Mouse (Mus musculus) limb, embryonic 13.5 days (tissue): ENCODE measurements around the gene Rere. TPM values are rescaled to one million over a fixed set of nuclear protein-coding genes. Genes with fewer than 3 reads are reported as not detected.

Experiments used
- ATAC-seq: fragments of 200-750 bp; cut with Nextera tagmentation; 2 replicates; pipeline ENCODE4 v1.8.0; 2017; ENCODE audit warnings: low read depth, moderate number of reproducible peaks, moderate TSS enrichment; ENCODE audit not compliant: low FRiP score
- H3K27ac ChIP-seq: fragments of 300-500 bp; sonication (generic); 2 replicates; pipeline ENCODE4 v1.5.1; 2015; ENCODE audit warnings: inconsistent platforms, mild to moderate bottlenecking, moderate library complexity
- H3K27me3 ChIP-seq: fragments of 300-500 bp; sonication (generic); 2 replicates; pipeline ENCODE4 v1.6.1; 2015; ENCODE audit warnings: mild to moderate bottlenecking, inconsistent platforms
- H3K36me3 ChIP-seq: fragments of 300-500 bp; sonication (generic); 2 replicates; pipeline ENCODE4 v1.6.1; 2015; ENCODE audit warnings: inconsistent platforms, mild to moderate bottlenecking, moderate library complexity
- H3K4me1 ChIP-seq: fragments of 300-500 bp; sonication (generic); 2 replicates; pipeline ENCODE4 v1.6.1; 2015; ENCODE audit warnings: inconsistent platforms
- H3K4me2 ChIP-seq: fragments of 300-500 bp; sonication (generic); replicated peaks from 2 replicates; pipeline ENCODE4 v1.6.1; 2015; ENCODE audit warnings: inconsistent platforms, mild to moderate bottlenecking, moderate library complexity
- H3K4me3 ChIP-seq: fragments of 300-500 bp; sonication (generic); 2 replicates; pipeline ENCODE4 v1.5.1; 2015; ENCODE audit warnings: moderate library complexity, mild to moderate bottlenecking, inconsistent platforms
- H3K9ac ChIP-seq: fragments of 300-500 bp; sonication (generic); 2 replicates; pipeline ENCODE4 v1.6.1; 2015; ENCODE audit warnings: mild to moderate bottlenecking, inconsistent platforms
- H3K9me3 ChIP-seq: fragments of 300-500 bp; sonication (generic); 2 replicates; pipeline ENCODE4 v1.6.1; 2016; ENCODE audit warnings: inconsistent platforms
- WGBS: fragments of 180-500 bp; shearing (Covaris S2); methylation state at CpG from one replicate; pipeline ENCODE4 v1.1.7; 2015; 5-methylcytosine and 5-hydroxymethylcytosine counted together
- polyA plus RNA-seq: library from polyadenylated mRNA; unstranded; fragments of >200 nt; fragmentation: Nextera tagmentation; extraction: Ambion mirVana; gene quantifications from 2 replicates; pipeline ENCODE4 v1.2.1, GENCODE M21; 2015

Gene Rere
- polyA plus RNA-seq, 1 experiment from 2014 or later = 24.2 TPM

DNA sequence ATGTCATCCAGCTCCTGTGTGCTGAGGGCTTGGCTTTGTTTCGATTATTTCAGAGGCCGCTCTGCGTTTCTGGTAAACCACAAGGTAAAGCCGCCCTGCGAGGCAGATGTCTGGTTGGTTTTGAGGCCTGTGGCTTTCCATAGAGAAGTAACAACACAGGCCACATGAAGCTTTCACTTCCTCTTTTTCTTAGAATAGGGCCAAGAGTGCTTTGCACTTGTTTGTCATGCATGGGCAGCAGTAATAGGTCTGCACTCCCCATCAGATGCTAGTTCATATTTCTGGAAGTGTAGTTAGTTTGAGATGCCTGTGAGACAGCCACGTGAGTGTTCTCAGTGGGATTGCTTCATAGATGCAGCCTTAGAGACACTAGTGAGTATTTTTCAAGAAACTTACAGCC is 284.7 kb downstream of the Rere start:
- no peak overlapping the region for H3K4me2 ChIP-seq
- H3K4me1 ChIP-seq = peaks cover 45% of the 10 kb centered on the region
- H3K4me3 ChIP-seq = no peak overlapping the region
- no peak for ATAC-seq
- no peaks in the 10 kb centered on the region for H3K9me3 ChIP-seq
- WGBS = 73% methylated on average over 6 of the region's 6 CpGs
- H3K9ac ChIP-seq = no peak overlapping the region
- peaks cover 5% of the 10 kb centered on the region; the same call in 1 of the 2 replicates for H3K36me3 ChIP-seq
- no peaks in the 10 kb centered on the region for H3K27me3 ChIP-seq
- no peak overlapping the region for H3K27ac ChIP-seq

DNA sequence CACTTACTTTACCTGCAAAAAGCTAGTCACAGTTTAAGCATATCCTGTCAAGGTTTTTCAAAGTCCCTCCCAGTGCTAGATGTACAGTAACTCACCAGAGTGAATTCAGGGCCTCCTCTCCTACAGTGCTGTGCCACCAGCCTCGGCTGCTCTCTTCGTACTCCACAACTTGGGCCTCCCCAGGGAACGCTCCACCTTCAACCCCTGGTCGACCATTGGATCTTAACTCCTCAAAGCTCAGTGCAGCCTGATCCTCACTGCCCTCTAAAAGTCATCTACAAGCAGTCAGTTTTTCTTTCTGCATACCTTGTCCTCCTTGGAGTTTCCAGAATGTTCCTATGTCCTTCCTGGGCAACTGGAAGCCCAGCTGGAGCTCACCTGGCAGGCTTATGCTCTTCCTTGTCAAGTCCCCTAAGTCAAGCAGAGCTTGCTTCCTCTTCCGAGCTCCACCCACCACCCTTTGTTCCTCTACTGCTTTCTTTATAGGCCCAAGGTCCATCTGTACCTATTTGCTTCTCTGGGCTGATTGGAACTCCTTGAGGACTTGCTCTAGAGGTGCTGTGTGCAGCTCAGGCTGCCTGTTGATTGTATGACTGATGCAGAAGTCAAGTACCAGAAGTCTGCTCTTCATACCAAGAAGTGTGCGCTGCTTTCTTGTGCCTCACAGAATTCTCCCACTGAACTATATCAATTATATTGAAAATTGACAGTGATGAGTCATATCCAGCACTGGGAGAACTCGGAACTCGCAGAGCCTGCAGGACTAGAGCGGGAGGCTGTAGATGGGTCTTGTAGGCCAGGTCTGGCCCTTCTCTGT is 287.1 kb downstream of the Rere start:
- H3K27me3 ChIP-seq = no peaks in the 10 kb centered on the region
- peak overlapping the region; percentile 83 for H3K4me3 ChIP-seq
- H3K9me3 ChIP-seq = no peaks in the 10 kb centered on the region
- 27% methylated on average over 9 of the region's 9 CpGs for WGBS
- ATAC-seq = no peak
- H3K27ac ChIP-seq = peak overlapping the region; percentile 89
- peaks cover 41% of the 10 kb centered on the region for H3K4me1 ChIP-seq
- H3K9ac ChIP-seq = peak overlapping the region; percentile 97
- H3K4me2 ChIP-seq = peak overlapping the region; percentile 84
- H3K36me3 ChIP-seq = peaks cover 11% of the 10 kb centered on the region; the same call in 1 of the 2 replicates

DNA sequence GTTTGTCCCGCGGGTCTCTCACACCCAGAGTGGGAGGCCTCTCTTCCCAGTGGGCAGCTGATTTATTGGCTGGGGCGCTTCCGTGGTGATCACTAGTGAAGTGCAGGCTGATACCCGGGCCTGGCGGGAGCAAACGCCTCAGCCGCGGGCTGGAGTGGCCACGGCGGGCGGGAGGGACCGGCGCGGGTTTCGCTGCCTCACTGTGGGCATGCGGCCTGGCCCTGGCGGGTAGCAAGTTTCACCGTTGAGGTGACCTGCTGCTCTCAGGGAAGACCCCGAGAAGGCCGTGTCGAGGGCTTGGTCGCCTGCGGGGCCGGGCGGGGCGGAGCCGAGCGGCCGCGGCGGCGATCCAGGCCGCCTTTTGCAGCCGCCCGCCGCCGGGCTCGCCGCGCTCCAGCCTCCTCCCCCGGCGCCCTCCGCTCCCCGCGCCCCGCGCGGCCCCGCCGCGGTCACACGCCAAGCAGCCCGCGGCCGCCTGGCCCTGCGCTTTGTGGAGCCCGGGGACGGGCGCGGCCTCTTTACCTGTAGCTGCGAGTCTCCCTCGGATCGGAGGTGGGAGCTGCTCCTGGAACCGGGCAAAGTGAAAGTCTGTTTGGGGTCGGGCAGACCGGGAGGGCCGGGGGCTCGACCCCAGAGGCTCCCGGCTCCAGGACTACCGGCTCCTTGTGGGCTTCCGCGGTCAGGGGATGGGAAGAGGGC is 287.8 kb downstream of the Rere start:
- Histone ChIP-seq H3K27ac (peak overlapping the region; percentile 89), H3K4me1 (peaks cover 35% of the 10 kb centered on the region), H3K4me3 (peak overlapping the region; percentile 83), H3K36me3 (peaks cover 17% of the 10 kb centered on the region; the same call in 1 of the 2 replicates), H3K27me3 (no peaks in the 10 kb centered on the region), H3K4me2 (peak overlapping the region; percentile 84), H3K9me3 (no peaks in the 10 kb centered on the region), H3K9ac (peak overlapping the region; percentile 97)
- ATAC-seq = peak; percentile 91
- WGBS = under 1% methylated on average over 50 of the region's 73 CpGs

DNA sequence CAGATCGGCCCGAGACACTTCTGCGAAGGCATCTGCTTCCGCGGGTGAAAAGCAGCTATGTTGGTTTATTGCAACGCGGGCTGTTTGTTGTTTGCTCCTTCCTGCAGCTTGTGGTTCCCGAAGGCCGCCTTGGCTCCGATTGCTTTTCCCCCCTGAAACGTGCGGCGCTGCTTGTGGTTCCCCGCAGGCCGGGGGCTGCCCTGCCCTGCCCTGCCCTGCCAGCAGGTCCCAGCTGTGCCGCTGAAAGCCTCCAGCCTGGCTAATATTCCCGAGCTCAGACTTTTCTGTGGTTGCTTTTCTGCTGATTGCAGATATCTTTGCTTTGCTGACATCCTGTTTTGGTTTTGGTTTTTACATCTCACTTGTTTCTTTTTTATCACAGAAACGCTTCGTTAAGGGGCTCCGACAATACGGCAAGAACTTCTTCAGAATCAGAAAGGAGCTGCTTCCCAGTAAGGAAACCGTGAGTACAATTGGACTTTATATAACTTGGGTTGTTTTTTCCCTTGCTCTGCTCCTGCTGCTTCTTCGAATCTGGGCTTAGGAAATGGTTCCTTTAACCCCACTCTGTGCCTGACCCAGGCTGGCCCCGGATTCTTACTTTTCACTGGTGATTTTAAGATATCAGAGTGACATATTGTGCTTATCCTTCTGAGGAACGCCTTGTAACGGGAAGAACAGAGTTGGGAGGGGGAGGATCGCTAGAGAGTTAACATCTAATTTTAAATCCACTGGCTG is 288.6 kb downstream of the Rere start:
- H3K27ac ChIP-seq = peak overlapping the region; percentile 89
- no peaks in the 10 kb centered on the region for H3K9me3 ChIP-seq
- ATAC-seq = peak; percentile 41; the same call in 1 of the 2 replicates
- H3K9ac ChIP-seq = peak overlapping the region; percentile 97
- H3K27me3 ChIP-seq = no peaks in the 10 kb centered on the region
- H3K4me3 ChIP-seq = peak overlapping the region; percentile 83
- H3K4me1 ChIP-seq = peaks cover 37% of the 10 kb centered on the region
- WGBS = 1% methylated on average over 27 of the region's 27 CpGs
- peak overlapping the region; percentile 84 for H3K4me2 ChIP-seq
- H3K36me3 ChIP-seq = peaks cover 17% of the 10 kb centered on the region; the same call in 1 of the 2 replicates

DNA sequence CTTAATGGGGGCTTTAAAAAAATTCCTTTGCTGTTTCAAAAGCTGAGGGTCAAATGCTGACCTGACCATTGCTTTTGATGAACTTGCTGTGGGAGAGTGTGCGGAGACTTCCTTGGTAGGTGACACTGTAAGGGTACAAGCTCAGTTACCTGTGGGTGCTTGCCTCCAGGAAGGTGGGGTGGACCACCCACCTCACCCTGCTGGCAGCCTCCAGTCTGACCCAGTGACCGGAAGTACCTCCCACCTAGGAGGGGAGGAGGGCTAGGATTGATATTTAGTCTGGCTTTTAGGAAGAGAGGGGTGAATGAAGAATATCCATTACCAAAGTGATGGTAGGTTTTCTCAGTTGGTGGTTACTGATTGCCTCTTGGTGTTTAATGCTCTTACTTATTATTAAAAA is 289.3 kb downstream of the Rere start:
- WGBS = 30% methylated on average over 2 of the region's 2 CpGs
- no peak for ATAC-seq
- H3K4me2 ChIP-seq = peak overlapping the region; percentile 84

DNA sequence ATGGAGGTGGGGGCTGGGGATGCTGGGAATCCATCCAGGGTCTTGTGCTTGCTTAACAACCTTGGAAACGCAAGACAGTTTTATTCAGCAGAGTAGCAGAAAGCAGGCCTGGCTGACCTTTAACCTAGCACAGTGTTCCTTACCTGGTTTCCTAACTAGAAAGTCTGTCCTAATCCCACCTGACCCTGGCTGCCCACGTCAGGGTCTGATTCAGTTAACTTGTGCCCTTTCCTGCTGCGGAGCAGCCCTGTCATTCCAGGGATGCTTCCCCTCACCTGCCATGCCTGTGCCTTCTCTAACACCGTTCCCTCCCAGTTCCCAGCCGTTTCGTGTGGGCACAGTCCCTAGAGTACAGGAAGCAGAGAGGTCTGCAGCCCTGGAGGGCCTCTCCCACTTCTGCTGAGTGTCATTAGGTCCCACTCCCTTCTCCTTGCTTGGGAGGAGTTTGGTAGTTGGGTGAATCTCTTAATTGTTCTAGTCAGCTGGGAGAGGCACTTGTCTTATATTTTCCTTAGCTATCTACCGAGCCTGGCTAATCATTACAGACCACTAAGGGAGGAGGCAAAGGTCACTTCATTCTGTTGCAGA is 290.8 kb downstream of the Rere start:
- Histone ChIP-seq H3K9ac (no peak overlapping the region), H3K27ac (no peak overlapping the region), H3K4me1 (peaks cover 44% of the 10 kb centered on the region), H3K9me3 (no peaks in the 10 kb centered on the region), H3K27me3 (no peaks in the 10 kb centered on the region), H3K4me2 (no peak overlapping the region), H3K36me3 (peaks cover 20% of the 10 kb centered on the region; the same call in 1 of the 2 replicates), H3K4me3 (no peak overlapping the region)
- whole genome bisulfite sequencing = 63% methylated on average over 7 of the region's 7 CpGs
- no peak for ATAC-seq

More for the DNA sequence above, 289.3 kb downstream of the Rere start:
- H3K4me1 ChIP-seq = peaks cover 41% of the 10 kb centered on the region
- H3K9me3 ChIP-seq = no peaks in the 10 kb centered on the region
- H3K9ac ChIP-seq = peak overlapping the region; percentile 36; the same call in 1 of the 2 replicates
- no peaks in the 10 kb centered on the region for H3K27me3 ChIP-seq
- H3K36me3 ChIP-seq = peaks cover 17% of the 10 kb centered on the region; the same call in 1 of the 2 replicates
- H3K27ac ChIP-seq = no peak overlapping the region
- peak overlapping the region; percentile 83 for H3K4me3 ChIP-seq

DNA sequence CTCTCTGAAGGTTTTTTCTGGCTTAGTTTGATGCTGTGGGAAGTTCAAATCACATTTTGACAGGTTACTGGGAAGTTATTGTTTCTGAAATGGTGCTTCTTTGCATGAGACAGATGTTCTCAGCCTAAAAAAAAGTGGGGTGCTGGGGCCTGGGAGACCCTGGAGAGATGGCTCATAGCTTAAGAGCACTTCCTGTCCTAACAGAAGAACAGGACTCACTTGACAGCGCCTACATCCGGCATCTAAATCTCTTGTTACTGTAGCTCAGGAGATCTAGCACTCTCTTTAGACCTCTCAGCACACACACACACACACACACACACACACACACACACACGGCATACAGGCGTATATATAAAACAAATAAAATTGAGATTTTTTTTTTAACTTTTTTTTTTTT is 291.5 kb downstream of the Rere start:
- H3K4me3 ChIP-seq = no peak overlapping the region
- 95% methylated on average over 4 of the region's 4 CpGs for WGBS
- peaks cover 25% of the 10 kb centered on the region for H3K36me3 ChIP-seq
- peaks cover 42% of the 10 kb centered on the region for H3K4me1 ChIP-seq
- H3K4me2 ChIP-seq = no peak overlapping the region
- no peak for ATAC-seq
- no peaks in the 10 kb centered on the region for H3K9me3 ChIP-seq
- H3K9ac ChIP-seq = no peak overlapping the region
- no peak overlapping the region for H3K27ac ChIP-seq
- no peaks in the 10 kb centered on the region for H3K27me3 ChIP-seq

DNA sequence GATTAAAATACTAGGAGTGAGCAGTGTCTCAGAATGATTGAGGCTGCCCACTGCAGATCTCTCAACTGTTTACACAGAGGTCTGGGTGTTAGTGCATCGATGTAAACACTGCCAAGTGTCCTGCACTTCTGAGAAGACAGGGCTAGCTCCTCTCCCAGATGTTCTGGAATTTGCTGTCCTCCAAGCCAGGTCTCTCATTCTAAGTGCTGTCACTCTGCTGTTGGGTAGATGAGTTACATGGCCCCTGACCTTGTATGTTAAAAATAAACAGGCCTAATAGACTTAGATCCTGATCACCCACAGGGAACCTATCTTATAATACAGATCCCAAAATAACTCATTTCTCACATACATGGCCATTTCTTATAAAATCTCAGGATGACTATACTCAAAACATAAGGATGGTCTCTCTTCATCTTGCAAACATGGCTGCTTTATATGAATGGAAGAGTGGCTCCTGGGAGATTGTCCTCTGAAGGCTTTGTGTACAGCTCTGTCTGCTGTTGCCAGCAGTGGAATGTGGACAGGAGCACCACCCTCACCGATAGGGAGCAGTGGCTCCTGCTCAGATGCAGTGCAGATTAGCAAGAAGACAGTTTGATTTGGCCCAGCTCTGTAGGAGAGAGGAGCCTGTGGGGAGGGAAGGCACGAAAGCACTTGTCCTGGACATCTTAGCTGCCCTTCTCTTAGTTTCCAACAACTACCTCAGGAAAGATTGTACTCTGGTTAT is 294.1 kb downstream of the Rere start:
- ATAC-seq = no peak
- Histone ChIP-seq H3K4me1 (peaks cover 23% of the 10 kb centered on the region), H3K9ac (no peak overlapping the region), H3K4me2 (no peak overlapping the region), H3K36me3 (peaks cover 25% of the 10 kb centered on the region), H3K9me3 (no peaks in the 10 kb centered on the region), H3K27me3 (no peaks in the 10 kb centered on the region), H3K4me3 (no peak overlapping the region), H3K27ac (no peak overlapping the region)
- 68% methylated on average over 3 of the region's 3 CpGs for WGBS

DNA sequence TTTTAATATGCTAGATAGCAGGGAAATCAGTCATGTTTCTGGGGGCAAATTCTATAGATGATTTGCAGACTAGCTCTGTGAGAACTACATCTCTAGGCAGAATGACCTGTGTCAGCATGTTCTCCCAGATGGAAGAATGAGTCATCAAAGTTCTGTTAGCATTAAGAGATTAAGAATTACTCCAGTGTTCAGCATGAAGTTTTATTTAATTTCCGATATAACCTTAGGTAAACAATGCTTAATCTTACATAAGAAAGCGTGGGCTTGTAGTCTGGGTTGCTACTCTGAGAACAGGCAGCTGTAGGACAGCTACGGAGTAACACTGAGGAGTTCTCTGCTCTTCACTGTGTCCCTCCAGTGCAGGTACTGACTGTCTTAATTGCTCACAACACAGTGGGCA is 294.9 kb downstream of the Rere start:
- Histone ChIP-seq H3K9ac (no peak overlapping the region), H3K9me3 (no peaks in the 10 kb centered on the region), H3K27me3 (no peaks in the 10 kb centered on the region), H3K4me1 (peaks cover 21% of the 10 kb centered on the region), H3K27ac (no peak overlapping the region), H3K4me3 (no peak overlapping the region), H3K36me3 (peaks cover 30% of the 10 kb centered on the region), H3K4me2 (no peak overlapping the region)
- ATAC-seq = no peak
- 86% methylated on average over 3 of the region's 3 CpGs for WGBS

DNA sequence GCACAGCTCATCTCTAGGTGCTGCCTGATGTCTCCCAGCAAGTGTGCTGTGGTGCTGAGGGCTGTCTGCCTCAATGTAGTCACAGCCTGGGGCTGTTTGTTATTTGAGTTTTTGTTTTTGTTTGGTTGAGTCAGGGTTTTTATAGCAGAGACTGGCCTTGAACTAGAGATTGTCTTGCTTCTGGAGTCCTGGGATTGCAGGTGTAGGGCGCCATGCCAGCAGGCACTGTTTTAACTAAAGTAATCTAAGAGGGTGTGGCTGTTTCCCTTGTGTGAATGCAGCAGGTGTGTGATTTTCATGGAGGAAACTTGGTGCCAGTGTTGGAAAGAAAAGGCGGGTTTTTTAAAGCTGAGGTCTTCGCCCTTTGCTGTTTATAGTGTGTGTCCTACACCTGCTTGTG is 296.6 kb downstream of the Rere start:
- no peak overlapping the region for H3K9ac ChIP-seq
- WGBS = 88% methylated on average over 3 of the region's 3 CpGs
- H3K9me3 ChIP-seq = no peaks in the 10 kb centered on the region
- no peaks in the 10 kb centered on the region for H3K27me3 ChIP-seq
- ATAC-seq = no peak
- peaks cover 20% of the 10 kb centered on the region for H3K36me3 ChIP-seq
- peaks cover 32% of the 10 kb centered on the region for H3K4me1 ChIP-seq
- no peak overlapping the region for H3K4me3 ChIP-seq
- H3K27ac ChIP-seq = no peak overlapping the region
- no peak overlapping the region for H3K4me2 ChIP-seq
